Mouse (Mus musculus) embryonic fibroblast, embryonic 13.5 days (primary cell): ENCODE results near the gene Car10.

Experiments used
- CTCF ChIP-seq: IDR thresholded peaks from 2 replicates; pipeline ENCODE4 v1.5.1; 2011; ENCODE audit warnings: mild to moderate bottlenecking, control low read depth, low read length, moderate library complexity, borderline replicate concordance; ENCODE audit not compliant: insufficient read depth
- POLR2A ChIP-seq: IDR thresholded peaks from 2 replicates; pipeline ENCODE4 v1.6.1; 2011; ENCODE audit warnings: low read depth, mild to moderate bottlenecking, control low read depth, low read length, moderate library complexity

GRCm38 (mm10) chr11:93640954-93641353 lies 543.1 kb downstream of the Car10 start:
- TF ChIP-seq POLR2A (no peak), CTCF (no peak)
